Mouse (Mus musculus): Measurements from ENCODE around the gene Atp6v0c.

DNA sequence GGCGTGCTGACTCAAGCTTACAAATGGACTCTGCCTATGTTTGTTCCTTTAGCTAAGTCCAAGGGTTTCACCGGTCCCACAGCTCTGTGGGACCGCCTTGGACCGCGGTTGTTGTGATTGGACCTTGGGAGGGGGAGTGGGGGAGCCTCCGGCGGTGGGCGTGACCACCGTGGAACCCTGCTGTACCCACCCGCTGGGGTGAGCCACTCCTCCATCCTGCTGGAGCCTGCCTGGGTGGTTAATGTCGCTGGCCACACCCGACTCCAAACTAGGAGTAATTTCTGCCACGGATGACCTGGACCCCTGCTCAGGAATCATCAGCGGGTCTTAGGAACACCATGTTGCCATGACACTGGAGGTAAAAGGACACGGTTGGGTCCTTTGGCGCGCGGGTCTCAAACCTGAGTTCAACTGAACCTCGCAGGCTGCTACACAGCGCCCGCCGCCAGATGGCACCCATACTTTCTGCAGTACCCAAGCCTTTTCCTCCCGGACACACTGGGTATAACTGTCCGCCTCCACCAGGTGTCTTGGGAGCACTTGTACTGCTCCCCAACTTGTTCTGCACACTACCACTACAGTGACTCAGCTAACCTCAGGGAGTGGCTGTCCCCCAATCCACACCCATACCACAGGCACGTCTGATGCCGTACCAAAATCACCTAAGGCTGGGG lies 17.5 kb downstream of the Atp6v0c start:
- TF ChIP-seq TAL1 (IDR thresholded peaks at IDR 0.05; ENCODE audit: low read length) (no peak), GATA1 (IDR thresholded peaks at IDR 0.05; ENCODE audit: low read length) (no peak)

All from erythroblast, embryonic 14.5 days (primary cell).